Mouse (Mus musculus) kidney, adult 2 months (tissue): ENCODE data around the gene Tatdn3.

Experiments
- CTCF ChIP-seq: fragments of 200-500 bp; conservative IDR thresholded peaks from 2 replicates; pipeline ENCODE4 v1.5.1; 2011; ENCODE audit warnings: low read depth, mild to moderate bottlenecking, control low read depth, low read length, moderate library complexity, mixed read lengths; ENCODE audit not compliant: insufficient read depth, insufficient read length
- POLR2A ChIP-seq: fragments of 200-500 bp; IDR thresholded peaks from one replicate; pipeline ENCODE4 v1.6.1; 2011; ENCODE audit warnings: low read depth, low read length, control low read depth

- TF ChIP-seq CTCF (no peak), POLR2A (no peak)
These were observed 16.4 kb downstream of the Tatdn3 start for GRCm38 (mm10) chr1:191046231-191046824.
